Mouse (Mus musculus): ENCODE results near the gene Rprm.

Gene Rprm

DNA sequence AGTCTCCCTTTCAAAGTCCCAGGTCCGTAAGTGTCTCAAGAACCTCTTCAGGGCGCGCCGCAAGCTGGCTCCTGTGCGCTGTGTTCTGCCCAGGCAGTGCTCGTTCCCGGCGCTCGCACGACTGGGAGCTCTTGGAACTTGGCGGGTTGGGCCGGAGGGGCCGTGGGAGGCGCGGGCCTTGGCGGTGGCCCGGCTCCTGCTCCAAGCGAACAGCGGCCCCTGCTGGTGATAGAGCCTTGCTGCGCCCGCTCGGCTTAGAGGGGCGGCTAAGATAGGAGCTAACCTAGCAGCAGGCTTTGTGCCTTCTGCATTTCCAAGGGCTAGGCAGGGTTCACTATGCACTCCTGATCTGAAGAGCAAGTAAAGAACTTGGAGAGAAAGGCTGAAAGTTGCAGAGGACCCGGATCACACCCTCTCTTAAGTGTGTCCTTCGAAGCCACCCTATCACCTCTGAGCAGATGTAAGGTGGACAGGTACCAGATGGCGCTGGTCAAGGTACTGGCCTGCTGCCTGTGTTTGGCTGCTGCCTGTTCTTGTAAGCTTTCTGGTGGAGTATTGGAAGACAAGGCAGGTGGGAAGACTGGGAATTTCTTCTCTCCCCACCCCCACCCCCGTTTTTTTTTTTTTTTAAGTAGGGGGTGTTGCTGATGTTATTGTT lies at the start of gene Rprm:
TSS of gene Rprm (minus strand) at position 123 of the 658 bp plus-strand sequence.
- DNase-seq (ENCODE audit: low read depth), result no peak

DNA sequence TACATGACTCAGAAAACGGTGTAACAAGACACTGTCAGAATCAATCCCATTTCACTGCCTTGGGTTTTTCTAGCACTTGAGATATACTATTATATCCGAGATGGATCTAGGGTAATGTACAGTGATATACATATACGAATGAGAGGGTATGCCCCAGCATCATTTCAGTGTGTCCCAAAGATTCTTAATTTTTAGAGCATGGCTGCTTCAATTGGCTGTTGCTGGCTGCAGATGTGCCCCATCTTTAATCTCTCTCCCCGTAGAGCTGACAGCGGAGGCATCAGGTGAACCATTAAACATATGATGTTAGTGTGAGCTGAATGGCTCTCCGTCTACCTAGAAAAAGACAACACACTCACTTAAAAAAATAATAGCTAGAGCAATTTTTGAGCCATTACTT lies 34.0 kb upstream of the Rprm start:
- no peak for DNase-seq (ENCODE audit: low read depth)

DNA sequence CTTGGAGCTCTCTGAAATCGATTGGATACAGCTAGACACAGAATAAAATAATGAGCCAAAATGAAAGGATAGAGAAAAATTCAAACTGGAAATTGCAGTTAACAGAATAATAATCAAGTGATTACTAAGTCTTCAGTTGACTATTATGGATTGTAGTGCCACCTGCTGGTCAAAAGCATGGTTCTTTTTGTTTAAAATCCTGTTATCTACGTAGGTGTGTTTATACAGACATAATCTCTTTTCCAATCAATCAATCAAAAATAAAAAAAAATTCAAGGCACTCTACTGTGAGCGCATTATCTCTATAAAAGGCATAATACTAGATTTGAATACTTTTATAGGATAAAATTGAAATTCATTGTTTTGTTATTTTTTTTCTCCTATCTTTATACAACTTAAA lies 33.5 kb upstream of the Rprm start:
- DNase-seq (ENCODE audit: low read depth), result peak; percentile 58

DNA sequence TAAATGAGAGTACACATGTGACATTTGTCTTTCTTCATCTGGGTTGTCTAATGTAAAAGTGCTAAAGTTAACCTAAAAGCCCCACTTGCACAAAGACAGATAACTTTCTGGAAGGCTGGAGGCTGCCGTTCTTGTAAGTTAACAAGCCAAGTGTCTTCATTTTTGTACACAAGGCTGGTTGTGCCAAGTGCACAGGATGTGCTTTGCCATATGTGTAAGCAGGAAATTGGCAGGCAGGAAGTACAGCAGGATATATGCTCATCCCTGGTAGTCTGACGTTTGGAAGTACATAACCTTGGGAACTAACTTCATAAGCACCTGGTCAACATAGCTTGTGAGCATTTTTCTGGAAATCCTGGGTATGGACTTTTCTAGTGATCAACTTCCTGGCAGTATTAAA lies 25.9 kb upstream of the Rprm start:
- no peak for DNase-seq (ENCODE audit: low read depth)

DNA sequence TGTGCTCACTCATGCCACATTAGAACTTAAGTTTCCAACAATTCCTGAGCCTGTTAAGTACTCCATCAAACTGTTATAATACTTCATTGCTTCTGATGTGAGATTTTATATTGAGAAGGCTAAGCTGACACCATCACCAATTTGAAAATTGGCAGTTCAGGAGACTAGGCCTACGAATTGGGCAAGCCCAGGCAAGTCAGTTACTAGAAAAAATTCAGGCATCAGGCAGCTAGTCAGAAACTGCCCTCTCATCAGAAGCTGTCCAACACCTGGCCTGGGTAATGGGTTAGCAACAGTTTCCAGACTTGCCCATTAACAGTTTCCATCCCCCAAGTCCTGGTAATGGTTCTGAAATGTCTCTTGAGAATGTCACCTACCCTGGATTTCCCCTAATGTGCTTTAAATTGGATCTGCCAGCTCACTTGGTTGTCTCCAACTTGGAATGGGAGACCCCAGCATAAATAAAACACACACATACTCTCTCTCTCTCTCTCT lies 20.9 kb upstream of the Rprm start:
- DNase-seq (ENCODE audit: low read depth), result no peak

DNA sequence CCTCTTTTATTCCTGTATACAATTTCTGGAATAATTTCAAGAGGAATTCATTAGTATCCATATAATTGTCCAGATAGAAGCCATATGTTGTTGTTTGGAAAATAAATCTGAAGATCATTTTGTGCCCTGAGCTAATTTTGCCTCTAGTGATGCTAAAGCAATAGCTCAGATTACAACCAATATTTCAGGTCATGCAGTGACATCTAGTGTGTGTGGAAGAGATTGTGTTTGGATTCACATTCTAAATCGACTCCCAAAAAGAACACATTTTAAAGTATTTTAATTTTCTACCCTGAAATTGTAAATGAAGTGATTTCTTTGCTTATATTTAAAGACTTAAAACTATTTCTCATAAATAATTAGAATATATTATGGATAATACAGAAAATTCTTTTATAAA lies 14.6 kb upstream of the Rprm start:
- DNase-seq (ENCODE audit: low read depth), result peak; percentile 44

DNA sequence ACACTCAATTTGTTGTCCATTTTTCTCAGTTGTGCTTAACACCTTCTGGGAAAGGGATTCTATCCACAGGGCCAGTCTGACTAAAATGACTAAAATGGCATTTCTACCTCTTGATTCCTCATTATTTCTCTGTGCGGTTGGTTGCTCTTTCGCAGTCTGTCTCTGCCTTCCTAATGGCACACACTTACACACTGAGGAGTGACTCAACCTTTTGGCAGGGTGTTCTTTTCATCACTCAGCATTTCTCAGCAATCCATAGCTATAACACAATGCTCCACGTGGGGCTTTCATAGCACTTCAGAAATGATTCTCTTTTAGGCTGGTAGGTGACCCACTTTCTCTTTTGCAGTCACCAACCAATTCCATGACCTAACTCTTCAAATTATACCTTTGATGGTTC lies 7.3 kb upstream of the Rprm start:
- DNase-seq (ENCODE audit: low read depth), result no peak

DNA sequence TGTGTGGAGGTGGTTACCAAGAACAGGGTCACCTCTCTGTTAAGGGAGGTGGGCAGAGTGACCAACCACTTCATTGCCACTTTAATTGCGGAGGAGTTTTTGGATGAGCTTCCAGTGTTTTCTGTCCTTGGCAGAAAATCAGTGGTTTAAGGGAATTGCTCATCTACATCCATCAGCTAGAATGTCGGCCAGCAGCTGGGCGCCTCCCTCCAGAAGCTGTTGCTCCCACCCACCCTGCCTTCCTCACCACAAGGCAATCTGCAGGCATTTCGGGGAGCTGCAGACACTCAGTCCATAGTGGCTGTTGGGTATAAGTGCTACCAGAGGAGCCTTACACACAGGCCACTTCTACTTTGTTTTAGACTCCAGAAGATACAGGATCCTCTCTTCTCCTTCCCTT lies 902 bp upstream of the Rprm start:
- DNase-seq (ENCODE audit: low read depth), result no peak

DNA sequence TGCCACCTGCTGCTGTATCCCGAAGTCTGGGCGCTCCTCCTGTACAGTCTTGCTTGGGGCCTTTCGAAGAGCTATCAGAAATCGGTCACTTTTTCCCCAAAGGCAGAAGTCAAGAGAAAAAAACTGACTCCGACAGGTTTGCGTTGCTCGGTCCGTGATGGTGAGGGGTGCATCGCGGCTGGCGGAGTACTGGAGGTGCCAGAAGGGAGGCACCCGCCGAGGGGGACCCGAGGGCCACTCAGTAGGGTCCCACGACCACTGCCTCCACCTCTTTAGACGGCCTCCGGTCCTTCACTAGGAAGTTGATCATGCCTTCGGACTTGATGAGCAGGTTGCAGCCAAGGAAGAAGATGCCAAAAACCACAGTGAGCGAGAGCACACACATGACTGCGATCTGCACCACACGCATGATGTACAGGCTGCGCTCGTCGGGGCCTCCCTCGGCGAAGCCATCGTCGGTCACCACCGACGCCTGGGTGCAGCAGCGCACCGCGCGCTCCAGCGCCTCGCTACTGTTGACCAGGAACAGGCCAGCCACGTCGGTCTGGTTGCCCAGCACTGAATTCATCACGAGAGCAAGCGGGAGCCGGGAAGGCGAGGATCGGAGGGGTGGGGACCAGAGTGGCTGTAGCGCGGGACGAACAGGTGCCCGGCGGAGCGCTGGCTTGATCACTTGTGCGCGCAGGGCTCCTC lies 469 bp downstream of the Rprm start:
- DNase-seq (ENCODE audit: low read depth), result no peak

DNA sequence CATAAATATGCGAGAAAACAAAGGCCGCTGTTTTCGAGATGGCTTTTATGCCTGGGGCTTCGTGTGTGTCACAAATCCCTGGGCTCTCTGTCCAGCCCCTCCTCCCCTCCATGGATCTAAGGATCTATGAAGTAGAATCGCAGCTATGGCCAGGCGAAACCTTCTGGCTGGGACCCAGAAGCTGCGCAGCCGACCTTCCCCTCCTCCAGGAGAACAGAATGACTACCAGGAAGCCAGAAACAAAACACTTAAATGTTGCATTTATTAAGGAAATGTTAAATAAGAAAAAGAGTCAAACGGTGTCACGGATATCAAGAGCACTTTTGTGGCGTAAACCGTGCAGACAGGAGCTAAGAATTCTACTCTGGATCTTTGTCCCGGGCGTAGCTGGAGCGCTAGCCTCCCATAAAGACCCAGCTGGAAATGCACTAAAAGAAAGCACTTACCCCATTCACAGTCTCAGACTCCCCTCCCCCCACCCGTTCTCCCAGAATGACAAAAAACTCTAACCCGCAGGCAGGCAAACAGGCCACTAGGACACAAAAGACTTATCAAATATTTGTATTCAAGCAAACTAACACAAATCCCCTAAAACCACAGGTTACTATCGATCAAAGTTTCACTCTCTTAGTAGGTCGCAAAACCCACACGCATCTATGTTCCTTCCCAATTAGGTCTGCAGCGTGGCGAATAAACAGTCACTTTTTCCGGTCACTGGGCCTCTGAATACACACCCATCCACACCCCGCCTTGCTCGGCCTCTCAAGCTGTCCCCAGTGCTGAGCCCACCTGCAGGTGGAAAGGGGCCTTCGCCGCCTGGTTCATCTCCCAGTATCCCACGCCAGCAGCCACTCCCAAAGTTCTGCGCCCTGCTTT lies 1.3 kb downstream of the Rprm start:
- DNase-seq (ENCODE audit: low read depth), result no peak

DNA sequence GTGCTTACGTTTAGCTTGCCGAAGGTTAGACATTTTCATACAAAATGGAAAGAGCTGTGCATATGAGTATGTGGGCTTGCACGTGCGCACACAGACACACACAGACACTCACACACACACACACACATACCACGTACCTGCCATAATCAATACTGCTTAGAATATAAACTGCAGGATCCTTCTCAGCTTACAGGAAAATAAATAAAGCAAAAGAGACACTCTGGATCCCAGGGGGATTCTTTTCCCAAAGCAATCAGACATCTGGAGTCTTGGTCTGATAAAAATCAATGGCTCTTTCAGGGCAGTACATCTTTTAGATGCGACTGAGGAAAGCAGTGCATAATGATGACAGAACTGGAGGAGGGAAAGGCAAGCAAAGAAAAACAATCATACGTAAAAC lies 6.4 kb downstream of the Rprm start:
- DNase-seq (ENCODE audit: low read depth), result no peak

DNA sequence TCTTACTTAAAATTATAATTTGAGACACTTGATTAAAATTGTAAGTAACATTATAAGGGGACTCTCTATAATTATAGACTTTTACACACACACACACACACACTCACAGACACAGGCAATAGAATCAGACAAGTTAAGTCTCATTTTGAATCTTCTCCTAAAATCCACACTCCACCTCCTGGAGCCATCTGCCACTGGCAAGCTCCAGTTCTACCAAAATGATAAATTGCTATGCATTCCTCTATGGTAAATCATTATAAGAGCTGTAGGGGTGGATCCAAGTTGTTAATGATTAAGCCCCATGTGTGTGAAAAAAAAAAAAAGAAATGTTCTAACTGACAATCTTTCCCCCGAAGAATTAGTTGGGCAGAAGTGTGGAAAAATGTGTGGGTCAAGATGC lies 13.8 kb downstream of the Rprm start:
- DNase-seq (ENCODE audit: low read depth), result no peak

DNA sequence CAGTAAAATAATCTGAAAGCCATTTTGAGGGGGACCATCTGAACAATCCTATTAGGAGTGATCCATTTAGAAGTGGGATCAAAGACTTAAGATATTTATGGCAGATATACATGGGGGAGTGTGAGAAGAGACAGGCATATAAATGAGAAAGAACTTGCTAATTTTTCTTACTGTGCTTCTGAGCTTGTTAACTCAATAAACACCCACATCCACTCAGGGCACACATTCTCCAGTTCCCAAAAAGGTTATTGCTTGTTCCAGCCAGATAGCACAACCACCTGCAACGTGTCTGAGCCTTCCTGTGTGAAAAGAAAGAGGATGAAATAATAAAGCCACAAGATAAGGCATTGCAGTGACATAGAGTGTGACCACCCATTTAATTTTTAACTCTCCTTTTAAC lies 22.9 kb downstream of the Rprm start:
- DNase-seq (ENCODE audit: low read depth), result no peak

DNA sequence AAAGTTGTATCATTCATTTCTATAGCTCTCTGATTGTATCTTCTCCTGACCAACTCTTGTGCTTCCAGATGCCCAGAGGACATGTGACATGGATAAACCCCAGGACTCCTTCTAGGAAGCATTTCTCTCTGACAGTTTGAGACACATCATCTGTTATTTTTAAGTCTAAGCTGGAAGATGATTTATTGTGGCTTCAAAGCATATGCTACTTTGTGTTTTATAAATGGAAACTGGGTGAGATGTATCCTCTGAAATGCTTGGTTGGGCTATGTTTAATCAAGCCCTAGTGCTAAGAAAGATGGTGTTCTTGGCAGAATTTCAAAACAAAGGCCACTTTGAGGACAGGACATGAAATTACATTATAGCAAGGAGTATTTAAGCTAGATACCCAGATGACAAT lies 24.3 kb downstream of the Rprm start:
- DNase-seq (ENCODE audit: low read depth), result no peak
